Mouse (Mus musculus) heart, adult 18-20 months (tissue): Measurements from ENCODE around the gene Jade3. TPM values are rescaled to one million over a fixed set of nuclear protein-coding genes. Genes with fewer than 3 reads are reported as not detected.
A peak's percentile ranks its signal among the peaks of the same experiment; 100 is the strongest.

Experiments
- DNase-seq, 2 experiments: peaks; one replicate each; pipeline ENCODE4 v3.0.0; 2021 to 2022; ENCODE audit warnings: mixed read lengths in 1 of 2
- long read RNA-seq, 2 experiments: library from polyadenylated mRNA; stranded (forward); transcript quantifications; one replicate each; pipeline ENCODE4 v2.0.0; 2021
- total RNA-seq, 2 experiments: library from RNA; stranded (reverse); gene quantifications; 2 replicates each; pipeline ENCODE4 v1.2.3; 2021

Gene Jade3
- 1 to 10 TPM; 2.0 to 2.1 TPM for total RNA-seq
- long read RNA-seq, experiment 1, result 0 reads
- long read RNA-seq, experiment 2, partial matches to known transcripts, result 0 of 1 reads
- long read RNA-seq, experiment 2, other reads (novel, unspliced or antisense), result 1 of 1 reads

DNA sequence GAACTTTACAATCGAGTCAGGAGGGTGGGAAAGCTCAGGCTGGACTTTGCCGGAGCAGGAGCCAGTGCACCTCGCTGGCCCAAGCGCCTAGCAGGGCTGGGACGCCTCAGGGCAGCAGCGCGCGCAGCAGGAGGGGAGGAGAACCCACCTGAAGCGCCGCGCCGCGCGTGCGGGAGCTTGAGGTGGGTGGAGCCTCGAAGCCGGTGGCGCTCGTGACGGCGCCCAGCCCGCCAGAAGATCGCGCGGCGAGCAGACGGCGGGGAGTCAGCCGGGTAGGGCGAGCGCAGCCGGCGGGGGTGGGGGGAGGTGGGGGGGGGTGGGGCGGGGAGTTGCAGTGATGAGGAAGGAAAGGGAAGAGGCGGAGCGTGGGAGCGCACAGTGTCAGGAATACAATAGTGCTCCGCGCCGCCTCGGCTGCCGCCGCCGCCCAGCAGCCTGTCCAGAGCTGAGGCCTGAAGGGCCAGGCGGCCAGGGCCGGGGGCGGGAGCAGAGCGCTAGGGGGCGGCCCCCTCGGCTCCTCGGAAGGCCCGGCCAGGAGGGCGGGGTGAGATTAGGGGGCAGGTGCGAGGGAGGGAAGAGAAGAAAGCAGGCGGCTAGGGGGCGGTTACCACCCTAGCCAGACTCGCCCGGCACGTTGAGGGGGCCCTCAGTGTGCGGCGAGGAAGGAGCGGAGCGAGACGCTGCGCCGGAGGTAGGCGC, at the start of gene Jade3:
Gene Jade3 (plus strand): TSS at position 549 of the 699 bp plus-strand sequence.
- DNase-seq, result peak; percentile 74 to 89

DNA sequence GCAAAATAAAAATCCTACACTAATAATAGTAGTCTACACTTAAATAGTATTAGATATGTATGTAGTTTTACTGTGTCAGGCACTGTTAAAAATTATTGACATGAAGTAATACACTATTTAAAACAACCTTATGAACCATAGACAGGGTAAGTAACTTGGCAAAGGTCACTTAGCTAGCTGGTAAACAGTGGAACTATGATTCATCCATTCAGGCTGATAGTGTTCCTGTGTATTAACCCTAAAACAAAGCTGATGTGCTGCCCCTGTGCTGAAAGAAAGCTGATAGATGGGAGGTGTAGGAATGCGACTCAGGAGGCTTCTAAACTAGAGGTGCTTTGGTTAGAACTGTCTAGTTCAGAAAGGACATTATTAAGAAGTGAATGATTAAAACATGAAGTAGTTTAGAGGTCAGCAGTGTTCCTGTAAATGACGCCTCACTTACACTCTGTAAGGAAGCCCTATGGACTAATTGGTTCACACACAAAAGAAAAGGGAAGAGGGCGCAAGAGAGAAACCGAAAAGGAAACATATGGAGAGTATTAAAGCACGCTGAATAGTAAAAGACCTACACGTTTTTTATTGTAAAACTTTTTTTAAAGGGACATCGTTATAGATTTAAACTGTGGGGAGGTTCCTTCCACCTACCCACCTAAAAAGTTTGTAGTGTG, 46.0 kb upstream of the Jade3 start:
- no peak for DNase-seq

DNA sequence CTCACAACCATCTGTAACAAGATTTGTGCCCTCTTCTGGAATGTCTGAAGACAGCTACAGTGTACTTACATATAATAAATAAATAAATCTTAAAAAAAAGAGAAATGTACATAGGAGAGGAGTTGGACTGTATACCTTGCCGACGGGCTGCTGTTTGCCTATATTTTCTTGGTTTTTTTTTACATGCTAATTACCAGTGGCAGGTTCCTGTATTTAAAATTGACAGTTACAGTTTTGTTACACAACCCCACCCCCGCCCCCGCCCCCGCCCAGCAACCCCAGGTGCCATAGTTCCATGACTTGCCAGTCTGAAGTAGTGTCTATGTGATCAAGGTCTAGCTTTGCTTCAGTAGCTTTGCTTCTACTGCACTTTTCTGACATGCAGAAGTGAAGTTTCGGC, 43.2 kb upstream of the Jade3 start:
- no peak for DNase-seq

DNA sequence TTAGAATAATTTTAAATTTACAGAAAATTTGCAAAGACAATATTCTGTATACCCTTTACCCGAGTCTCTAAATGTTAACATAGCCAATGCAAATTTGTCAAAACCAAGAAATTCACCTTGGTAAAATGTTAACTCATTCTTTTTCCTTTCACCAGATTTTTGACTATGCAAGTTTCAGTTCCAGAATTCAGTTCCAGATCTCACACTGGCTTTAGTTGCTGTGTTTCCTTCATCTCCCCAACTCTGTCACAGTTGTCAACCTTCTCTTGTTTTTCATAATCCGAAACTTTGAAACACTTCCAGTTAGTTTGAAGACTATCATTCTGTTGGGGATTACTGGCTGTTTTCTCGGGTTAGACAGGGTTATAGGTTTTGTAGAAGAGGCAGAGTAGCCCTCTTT, 38.5 kb upstream of the Jade3 start:
- DNase-seq, result no peak

DNA sequence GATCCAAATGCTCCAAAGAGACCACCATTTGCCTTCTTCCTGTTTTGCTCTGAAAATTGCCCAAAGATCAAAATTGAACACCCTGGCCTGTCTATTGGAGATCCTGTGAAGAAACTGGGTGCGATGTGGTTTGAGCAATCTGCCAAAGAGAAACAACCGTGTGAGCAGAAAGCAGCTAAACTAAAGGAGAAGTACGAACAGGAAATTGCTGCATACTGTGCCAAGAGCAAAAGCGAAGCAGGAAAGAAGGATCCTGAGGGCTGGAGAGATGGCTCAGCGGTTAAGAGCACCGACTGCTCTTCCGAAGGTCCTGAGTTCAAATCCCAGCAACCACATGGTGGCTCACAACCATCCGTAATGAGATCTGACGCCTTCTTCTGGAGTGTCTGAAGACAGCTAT, 33.5 kb upstream of the Jade3 start:
- DNase-seq, result peak in 1 of 2 experiments; percentile 28

DNA sequence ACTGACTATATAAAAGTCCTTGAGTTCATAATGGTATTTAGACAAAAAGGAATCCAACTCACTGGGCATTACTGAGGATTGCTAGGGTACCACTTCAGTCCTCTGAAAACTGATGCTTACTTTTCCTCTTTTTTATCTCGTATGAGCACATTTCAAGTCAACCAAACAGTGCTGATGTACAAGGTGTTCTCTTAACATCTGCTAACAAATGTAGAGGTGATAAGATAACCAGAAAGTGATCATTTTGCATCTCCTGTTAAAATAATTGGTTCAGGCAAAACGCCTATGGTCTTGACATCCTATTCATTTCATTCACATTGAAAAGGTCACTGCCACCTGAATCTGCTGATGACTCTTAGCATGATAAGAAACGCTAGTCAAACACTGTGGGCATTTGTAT, 32.5 kb upstream of the Jade3 start:
- no peak for DNase-seq

DNA sequence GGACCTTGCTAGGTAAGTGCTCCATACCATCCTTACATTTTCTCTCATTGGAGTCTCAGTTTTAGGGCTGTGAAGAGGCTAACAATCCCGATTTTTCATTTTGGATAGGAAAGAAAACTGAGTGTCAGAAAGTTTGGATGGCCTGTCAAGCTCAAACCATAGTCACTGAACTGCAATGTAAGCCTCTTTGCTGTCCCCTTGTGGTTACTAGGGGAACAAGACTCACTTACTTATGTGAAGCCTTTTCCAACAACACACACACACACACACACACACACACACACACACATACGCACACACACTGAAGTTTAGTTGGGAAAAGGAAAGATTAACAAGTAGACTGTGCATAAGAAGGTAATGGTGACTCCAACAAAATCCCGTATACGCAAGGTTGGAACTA, 21.4 kb upstream of the Jade3 start:
- DNase-seq, result no peak

DNA sequence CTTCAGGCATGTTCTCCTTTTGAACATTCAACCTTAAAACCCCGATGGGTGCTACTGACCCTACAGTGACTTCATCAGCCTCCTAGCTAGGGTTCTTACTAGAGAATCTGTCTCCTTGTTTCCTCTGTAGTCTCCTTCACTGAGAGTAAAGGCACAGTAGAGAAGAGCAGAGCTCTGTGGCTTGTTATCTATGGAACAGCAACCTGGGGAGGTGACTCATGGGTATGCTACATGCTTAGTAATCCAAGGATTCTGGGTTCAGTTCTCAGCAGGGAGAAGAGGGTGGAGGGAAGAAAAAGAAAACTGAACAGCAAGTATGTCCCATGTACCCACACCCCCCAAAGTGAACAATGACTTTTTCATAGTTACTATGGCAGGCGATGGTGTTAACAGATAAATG, 18.6 kb upstream of the Jade3 start:
- DNase-seq, result no peak

DNA sequence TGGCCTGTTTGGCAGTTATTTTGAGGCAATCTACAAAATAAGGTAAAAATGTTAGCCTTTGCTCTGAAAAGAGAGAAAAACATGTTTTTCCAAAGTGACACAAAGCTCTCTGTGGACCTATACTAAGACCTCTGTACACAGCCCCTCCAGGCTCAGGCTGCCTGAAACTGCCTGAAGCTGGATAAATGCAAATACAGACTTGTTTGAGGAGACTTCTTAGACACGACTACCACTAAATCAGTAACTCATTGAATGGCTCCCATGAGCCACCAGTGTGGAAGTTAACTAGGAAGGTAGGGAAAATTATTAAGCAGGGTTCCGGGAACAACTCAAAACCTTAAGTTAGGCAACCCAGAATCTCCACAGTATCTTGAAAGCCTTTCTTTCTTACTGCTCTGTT, 17.8 kb upstream of the Jade3 start:
- DNase-seq, result no peak

DNA sequence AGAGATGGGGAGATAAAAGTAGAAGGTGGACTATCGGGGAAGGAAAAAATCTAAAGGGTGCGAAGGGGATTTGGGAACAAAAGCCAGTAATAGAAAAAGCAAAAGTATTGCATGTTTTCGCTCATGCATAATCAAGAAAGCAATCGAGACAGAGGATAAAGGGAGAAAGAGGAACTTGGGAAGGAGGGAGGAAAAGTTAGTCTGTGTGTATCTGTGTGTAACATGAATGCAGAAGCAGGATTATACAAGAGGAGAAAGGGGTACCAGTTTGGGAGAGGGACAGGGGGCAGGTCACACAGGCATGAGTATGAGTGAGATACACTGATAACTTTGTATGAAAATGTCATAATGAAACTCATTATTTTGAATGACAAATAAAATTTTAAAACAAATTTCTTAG, 14.1 kb upstream of the Jade3 start:
- no peak for DNase-seq

DNA sequence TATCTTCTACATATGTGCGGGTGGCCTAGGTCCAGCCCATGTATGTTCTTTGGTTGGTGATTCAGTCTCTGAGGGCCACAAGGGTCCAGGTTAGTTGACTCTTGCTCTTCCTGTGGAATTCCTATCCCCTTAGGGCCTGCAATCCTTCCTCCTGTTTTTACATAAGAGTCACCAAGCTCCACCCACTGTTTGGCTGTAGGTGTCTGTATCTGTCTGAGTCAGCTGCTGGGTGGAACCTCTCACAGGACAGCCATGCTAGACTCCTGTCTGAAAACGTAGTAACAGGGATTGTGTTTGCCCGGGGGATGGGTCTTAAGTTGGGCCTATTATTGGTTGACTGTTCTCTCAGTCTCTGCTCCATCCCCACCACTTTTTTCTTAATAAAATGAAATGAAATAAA, 13.3 kb upstream of the Jade3 start:
- DNase-seq, result no peak

DNA sequence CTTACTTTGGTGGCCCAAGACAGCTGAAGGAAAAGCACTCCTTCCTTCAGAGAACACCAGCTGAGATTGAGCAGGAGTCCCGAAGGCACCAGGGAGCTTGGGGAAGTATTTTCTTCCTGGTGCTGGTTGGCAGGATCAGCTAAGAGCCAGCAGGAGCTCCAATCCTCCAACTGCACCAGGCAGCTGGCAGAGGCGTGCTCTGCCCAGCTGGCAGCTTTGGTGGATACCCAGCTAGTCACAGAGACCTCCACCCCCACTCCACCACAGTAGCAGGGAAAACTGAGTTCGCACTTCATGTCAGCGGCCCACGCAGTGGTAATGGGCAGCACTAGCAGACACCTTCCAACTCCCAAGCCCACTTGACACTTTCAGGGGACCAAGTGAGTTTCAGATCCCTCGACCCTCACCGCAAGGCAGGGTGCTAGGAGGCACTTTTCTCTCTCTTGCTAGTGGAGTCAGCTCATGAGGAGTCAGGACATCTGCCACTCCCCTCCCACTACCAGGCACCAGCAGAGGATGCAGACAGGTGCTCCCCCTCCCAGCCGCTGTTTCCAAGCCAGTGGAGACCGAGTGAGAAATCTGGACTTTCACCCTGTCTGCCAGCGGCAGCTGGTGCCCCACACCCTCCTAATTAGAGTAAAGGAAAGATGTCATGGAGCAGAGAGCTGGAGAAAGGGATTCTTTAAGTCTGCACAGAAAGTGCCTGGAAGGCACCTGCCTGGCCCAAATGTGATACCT, 10.4 kb upstream of the Jade3 start:
- DNase-seq, result no peak

DNA sequence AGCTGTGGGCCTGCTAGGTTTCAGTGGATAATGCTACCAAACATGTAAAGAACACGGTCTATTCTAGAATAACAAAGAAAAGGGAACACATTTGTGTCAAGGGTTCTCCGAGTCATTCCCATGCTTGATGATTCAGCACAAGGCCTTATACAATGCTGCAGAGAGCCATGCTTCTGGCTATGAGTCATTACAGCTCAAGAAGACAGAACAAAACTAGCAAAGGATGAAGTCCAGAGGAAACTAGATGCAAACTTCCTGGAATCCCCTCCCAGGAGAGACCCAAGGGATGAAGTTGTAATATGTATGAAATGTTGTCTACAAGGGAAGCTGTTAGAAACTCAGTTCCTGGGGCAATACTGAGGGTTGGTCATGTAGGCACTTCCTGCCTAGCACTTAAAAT, 7.0 kb upstream of the Jade3 start:
- DNase-seq, result no peak

DNA sequence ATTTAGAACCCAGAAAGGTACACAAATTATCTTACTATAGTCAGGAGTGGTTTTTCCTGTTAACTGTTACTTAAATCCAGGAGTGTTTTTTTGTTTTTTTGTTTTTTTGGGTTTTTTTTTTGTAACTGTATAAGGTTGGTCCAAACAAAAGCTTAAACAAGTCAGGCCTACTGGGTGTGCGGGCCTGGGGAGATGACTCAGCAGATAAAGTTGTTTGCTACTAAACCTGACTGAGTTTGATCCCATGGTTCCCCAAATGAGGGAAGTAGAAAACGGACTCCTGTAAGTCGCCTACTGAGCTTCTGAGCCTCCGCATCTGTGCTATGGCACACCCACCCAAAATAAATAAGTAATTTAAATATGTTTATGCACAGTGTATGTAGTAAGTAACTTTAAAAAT, 6.0 kb upstream of the Jade3 start:
- DNase-seq, result no peak

DNA sequence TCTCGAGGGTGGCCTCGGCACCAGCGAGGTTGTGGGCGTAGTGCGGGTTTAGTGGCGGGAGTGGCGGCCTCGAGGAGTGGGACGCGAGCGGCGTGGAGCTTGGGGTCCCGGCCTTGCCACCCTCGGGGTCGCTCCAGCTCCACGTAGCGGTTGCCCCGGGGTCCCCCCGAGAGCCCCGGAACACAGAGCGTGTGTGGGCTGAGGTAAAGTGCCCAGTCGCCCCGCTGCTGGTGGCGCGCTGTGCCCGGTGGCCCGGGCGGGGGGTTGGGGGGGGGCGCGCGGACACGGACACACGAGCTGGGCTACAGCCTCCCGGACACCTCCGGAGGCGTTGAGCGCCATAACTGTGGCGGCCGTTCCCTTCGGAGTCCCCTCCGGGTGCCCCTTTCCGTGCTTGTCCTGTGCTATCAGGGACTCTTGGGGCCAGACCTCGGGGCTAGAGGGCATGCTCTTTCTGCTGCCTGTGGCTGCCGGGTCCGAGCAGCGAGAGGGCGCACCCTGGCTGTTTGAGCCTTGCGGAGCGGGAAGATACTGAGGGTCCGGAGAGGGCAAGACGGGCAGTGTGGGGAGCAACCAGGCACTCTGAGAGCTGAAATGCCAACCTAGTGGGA, 456 bp downstream of the Jade3 start:
- DNase-seq, result peak; percentile 23 to 52

DNA sequence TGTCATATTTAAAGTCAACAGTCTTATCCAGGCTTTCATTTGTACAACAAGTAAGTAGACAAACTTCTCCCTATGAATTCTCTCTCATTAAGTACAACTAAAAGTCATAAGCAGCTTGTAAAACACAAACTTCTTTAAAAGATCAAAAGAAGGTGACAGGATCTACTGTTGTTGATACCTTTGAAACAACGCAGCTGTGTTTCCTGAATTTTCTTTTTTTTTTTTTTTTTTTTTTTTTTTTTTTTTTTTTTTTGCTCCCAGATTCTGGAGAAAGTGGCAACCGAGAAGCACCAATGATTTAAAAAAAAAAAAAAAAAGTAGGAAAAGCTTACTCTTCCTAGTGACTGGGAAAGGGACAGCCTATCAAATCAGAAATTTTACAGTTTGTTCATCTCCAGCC, 57.7 kb downstream of the Jade3 start:
- DNase-seq, result no peak

DNA sequence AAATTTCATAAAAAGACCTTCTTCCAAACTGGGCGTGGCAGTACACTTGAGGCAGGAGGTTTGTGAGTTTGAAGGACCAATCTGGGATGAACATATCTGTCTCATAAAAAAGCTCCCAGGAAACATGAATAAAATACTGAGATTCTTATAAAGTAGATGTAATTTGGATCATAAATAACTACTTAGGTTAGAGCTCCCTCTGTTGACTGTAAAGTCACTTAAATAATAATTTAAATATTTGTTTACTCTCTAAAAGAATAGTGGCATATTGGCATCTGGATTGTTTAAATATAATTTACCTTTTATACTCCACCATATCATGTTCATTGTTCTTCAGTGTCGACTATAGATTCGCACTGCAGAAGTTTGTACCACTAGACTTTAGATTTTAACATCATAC, 72.2 kb downstream of the Jade3 start:
- DNase-seq, result no peak

DNA sequence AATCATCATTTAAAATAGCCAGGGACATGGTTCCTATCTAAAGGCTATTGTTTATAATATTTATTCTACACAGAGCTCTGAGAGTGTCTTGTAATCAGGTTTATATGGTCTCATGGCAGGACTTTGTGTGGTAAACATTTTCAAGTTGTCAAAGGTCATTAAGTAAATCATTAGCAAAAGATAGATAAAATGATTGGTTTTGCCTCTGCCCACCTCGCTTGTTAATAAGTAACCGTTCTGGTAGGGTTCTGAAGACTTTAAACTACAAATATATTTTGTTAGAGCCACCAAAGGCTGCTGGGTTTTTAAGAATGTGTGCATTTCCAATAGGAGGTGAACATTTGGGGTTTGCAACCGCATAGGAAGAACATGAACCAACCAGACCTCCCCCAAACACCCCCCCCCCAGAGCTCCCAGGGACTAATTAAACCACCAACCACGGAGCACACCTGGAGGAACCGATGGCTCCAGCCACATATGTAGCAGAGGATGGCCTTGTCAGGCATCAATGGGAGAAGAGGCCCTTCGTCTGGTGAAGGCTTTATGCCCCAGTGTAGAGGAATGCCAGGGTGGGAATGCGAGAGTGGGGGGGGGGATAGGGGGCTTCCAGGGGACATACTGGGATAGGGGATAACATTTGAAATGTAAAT, 94.9 kb downstream of the Jade3 start:
- DNase-seq, result no peak

DNA sequence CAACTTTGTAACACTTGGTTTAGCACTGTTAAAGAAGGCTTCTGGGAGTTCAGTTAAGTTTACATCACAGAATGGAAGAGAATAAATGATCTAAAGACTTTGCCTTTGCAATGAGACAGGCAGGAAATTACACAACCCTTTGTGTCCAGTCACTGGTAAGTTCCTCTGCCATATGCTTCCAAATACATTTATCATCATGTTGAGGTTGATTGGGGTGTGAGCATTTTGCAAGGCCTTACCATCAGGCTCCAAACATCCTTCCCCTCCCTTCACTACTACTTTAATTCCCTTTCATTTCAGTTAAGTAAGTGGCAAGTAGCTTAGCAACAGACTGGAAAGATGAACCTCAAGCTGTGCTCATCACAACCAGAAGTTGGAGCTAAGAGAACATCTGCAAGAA, 96.1 kb downstream of the Jade3 start:
- no peak for DNase-seq

DNA sequence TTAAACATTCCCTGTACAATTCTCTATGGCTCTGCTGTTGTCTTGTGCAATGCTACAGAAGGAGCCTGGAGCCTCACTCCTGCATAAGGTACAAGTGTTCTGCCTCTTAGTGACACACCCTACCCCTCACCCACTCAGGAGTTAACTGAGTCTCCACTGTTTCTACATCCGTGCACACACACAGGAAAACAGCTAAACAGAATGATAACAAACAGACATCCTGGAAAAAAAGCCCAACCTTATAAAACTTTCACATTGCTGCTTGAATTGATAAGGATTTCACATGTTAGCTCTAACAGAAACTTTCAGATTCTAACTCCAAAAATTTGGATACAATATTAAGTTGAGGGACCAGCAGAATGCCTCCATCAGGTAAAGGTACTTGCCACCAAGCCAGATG, 107.1 kb downstream of the Jade3 start:
- DNase-seq, result no peak

DNA sequence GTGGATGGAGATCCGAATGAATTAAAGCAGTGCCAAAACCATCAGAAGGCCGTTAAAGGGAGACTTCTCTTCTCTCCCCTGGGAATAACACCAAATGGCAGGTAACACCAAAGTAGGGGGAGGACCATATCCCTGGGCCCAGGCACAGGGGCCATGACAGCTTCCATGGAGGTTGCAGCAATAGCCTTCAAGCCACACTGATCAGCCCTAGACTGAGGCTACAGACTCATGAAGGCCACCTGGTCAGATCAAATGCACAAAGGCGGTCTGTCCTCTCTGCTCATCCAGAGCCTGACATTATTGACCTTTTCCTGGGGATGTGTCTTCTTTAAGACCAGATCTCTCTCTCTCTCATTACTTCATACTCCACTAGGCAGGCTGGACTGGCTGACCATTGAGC, 118.4 kb downstream of the Jade3 start:
- no peak for DNase-seq

DNA sequence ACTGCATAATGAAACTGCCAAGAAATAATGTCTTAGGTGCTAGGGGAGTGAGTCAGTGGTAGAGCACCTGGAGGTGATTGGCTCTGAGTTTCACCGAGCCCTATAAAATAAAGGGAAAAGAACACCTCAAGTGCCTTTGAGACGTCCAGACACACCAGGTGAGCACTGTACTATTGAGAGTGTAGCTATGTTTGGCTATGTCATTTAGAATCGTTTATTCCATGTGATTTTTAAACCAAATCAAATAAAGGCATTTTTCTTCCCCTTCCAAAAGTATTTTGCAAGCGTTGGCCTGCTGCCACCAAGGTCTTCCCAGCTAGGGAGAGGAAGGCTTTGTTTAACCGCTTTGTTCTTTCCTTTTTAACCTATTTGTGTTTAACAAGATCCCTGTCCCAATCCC, 122.1 kb downstream of the Jade3 start:
- DNase-seq, result peak; percentile 10 to 38
